Mouse (Mus musculus) brown adipose tissue, adult 24 weeks (tissue): ENCODE measurements around the gene Larp4. TPM values are rescaled to one million over a fixed set of nuclear protein-coding genes. Genes with fewer than 3 reads are reported as not detected.
"Not testable (repeated sequence)": the region's sequence is repeated elsewhere in the genome, so short reads cannot be mapped to it uniquely, and the experiment has no call there.

Source experiments
- H3K27ac ChIP-seq: fragments of 200-500 bp; replicated peaks from 2 replicates; pipeline ENCODE4 v1.5.1; 2012; ENCODE audit warnings: low read depth, mild to moderate bottlenecking, low read length
- H3K4me1 ChIP-seq: fragments of 200-500 bp; 2 replicates; pipeline ENCODE4 v1.6.1; 2012; ENCODE audit warnings: low read length, mixed read lengths; ENCODE audit not compliant: control insufficient read depth, insufficient read depth, insufficient read length
- H3K4me3 ChIP-seq: fragments of 200-500 bp; 2 replicates; pipeline ENCODE4 v1.5.1; 2012; ENCODE audit warnings: low read depth, mild to moderate bottlenecking, low read length, moderate library complexity; ENCODE audit not compliant: insufficient read depth
- polyA plus RNA-seq: library from polyadenylated mRNA; stranded (reverse); fragments of >200 nt; gene quantifications from 2 replicates; pipeline ENCODE4 v1.2.4, GENCODE M21; 2012; ENCODE audit not compliant: missing spikeins, insufficient read depth, insufficient read length

Larp4 gene
- polyA plus RNA-seq: 38.5 and 38.8 TPM in 2 replicates

GRCm38 (mm10) chr15:99969765-99970164 is at the start of gene Larp4:
TSS of gene Larp4 (plus strand) at chr15:99970065.
- not testable (repeated sequence) for H3K4me3 ChIP-seq, H3K4me1 ChIP-seq
- peak within 1 kb of the TSS; percentile 55 for H3K27ac ChIP-seq

- H3K27ac ChIP-seq: peak overlapping the region; percentile 80
- no peaks in the 10 kb centered on the region for H3K4me1 ChIP-seq
- peak overlapping the region; percentile 51 for H3K4me3 ChIP-seq
Measured at GRCm38 (mm10) chr15:99931231-99931630, 38.6 kb upstream of the Larp4 start.

GRCm38 (mm10) chr15:99934501-99934900 is 35.4 kb upstream of the Larp4 start:
- Histone ChIP-seq H3K27ac (no peak overlapping the region), H3K4me1 (no peaks in the 10 kb centered on the region), H3K4me3 (no peak overlapping the region)

- no peaks in the 10 kb centered on the region for H3K4me1 ChIP-seq
Measured at GRCm38 (mm10) chr15:99936659-99937058, 33.2 kb upstream of the Larp4 start.

GRCm38 (mm10) chr15:99937841-99938240 is 32.0 kb upstream of the Larp4 start:
- H3K27ac ChIP-seq: no peak overlapping the region
- H3K4me1 ChIP-seq: no peaks in the 10 kb centered on the region
- no peak overlapping the region for H3K4me3 ChIP-seq

More at GRCm38 (mm10) chr15:99936659-99937058, 33.2 kb upstream of the Larp4 start:
- Histone ChIP-seq H3K4me3 (no peak overlapping the region), H3K27ac (no peak overlapping the region)

- Histone ChIP-seq H3K27ac (no peak overlapping the region), H3K4me1 (no peaks in the 10 kb centered on the region), H3K4me3 (no peak overlapping the region)
Measured at GRCm38 (mm10) chr15:99940426-99940825, 29.4 kb upstream of the Larp4 start.

GRCm38 (mm10) chr15:99940970-99941630 is 28.8 kb upstream of the Larp4 start:
- no peak overlapping the region for H3K27ac ChIP-seq
- H3K4me1 ChIP-seq: no peaks in the 10 kb centered on the region
- H3K4me3 ChIP-seq: no peak overlapping the region

GRCm38 (mm10) chr15:99955324-99955723 is 14.5 kb upstream of the Larp4 start:
- H3K27ac ChIP-seq: no peak overlapping the region
- H3K4me1 ChIP-seq: no peaks in the 10 kb centered on the region

GRCm38 (mm10) chr15:99965103-99965775 is 4.6 kb upstream of the Larp4 start:
- H3K4me1 ChIP-seq: peaks cover 4% of the 10 kb centered on the region
- 0 out of 2 replicates have a peak overlapping the region, but pooled peaks have one; percentile 19 for H3K27ac ChIP-seq
- H3K4me3 ChIP-seq: no peak overlapping the region

More at GRCm38 (mm10) chr15:99955324-99955723, 14.5 kb upstream of the Larp4 start:
- no peak overlapping the region for H3K4me3 ChIP-seq

GRCm38 (mm10) chr15:99966961-99967360 is 2.9 kb upstream of the Larp4 start, which contains the start of gene Fam186a:
TSS of gene Fam186a (minus strand) at chr15:99967061.
- no peak within 1 kb of the TSS for H3K4me3 ChIP-seq
- peaks cover 9% of the 10 kb centered on the region for H3K4me1 ChIP-seq

GRCm38 (mm10) chr15:99970606-99971005 is 741 bp downstream of the Larp4 start:
- H3K27ac ChIP-seq: peak overlapping the region; percentile 55
- peaks cover 7% of the 10 kb centered on the region; the same call in 1 of the 2 replicates for H3K4me1 ChIP-seq
- H3K4me3 ChIP-seq: no peak overlapping the region

More at GRCm38 (mm10) chr15:99966961-99967360, 2.9 kb upstream of the Larp4 start, which contains the start of gene Fam186a:
- H3K27ac ChIP-seq: no peak within 1 kb of the TSS

GRCm38 (mm10) chr15:99972361-99972988 is 2.6 kb downstream of the Larp4 start:
- Histone ChIP-seq H3K4me1 (peaks cover 7% of the 10 kb centered on the region; the same call in 1 of the 2 replicates), H3K27ac (peak overlapping the region; percentile 97)

GRCm38 (mm10) chr15:99972989-99973911 is 3.4 kb downstream of the Larp4 start:
- peak overlapping the region; percentile 85 for H3K27ac ChIP-seq
- peak overlapping the region; percentile 83 for H3K4me3 ChIP-seq
- peaks cover 7% of the 10 kb centered on the region; the same call in 1 of the 2 replicates for H3K4me1 ChIP-seq

More at GRCm38 (mm10) chr15:99972361-99972988, 2.6 kb downstream of the Larp4 start:
- peak overlapping the region; percentile 83 for H3K4me3 ChIP-seq
